Comparison of ENCODE assay signal across 14 mouse cellular contexts in the genomic region with DNA sequence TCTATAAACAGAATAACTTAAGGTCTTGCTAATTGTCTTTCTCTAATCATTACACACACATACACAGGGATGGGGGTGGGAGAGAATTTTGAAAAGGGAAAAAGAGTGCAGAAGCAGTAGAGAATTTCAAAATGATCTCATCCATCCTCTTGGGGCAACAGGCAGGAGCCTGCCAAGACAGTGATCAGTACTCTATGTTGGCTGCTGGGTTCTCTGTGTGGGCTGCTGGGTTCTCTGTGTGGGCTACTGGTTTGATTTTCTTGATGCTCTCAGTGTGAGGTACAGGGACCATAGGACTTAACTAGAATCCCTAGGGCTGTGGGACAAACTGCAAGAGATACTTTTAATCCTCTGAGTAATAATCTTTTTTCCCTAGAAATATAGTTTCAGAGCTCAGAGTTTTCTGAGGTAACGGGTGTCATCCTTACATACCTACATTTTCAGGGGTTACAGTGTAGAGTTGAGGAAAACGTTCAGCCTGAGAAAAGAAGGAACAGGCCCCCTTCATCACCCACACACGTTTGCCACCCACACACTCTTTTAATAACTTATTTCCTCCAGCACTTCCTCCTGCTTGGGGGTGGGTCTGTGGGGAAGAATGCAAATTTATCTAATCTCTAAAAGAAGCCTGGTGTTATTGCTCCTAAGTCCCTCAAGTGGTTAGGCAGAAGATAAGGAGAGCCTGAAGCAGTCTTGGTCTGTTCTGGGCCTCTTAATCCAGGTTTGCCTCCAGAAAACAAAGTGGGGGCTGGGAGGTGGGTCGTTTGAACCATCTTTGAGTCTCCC.
DNase-seq lines count a peak whose midpoint lies in the region; ATAC-seq lines count a peak whose summit lies in the region.
"Had no signal": no experiment of that assay in that cellular context is flagged by ENCODE, and none has a peak within 500 bp of the region (broad histone marks: within the 10 kb centered on the region; RNA-seq: fewer than 3 reads in every experiment).

No protein-coding gene starts in this region.

- H3K4me3 ChIP-seq in embryonic facial prominence, embryonic 10.5 days = no peak overlapping the region
- H3K4me3 ChIP-seq in liver, embryonic 15.5 days (replicated peaks) = no peak overlapping the region
- H3K4me3 ChIP-seq: erythroblast, embryonic 14.5 days; gastrocnemius, adult 2 months had no signal

- 27% methylated on average over 4 of the region's 4 CpGs for WGBS in embryonic facial prominence, embryonic 10.5 days
- 14% methylated on average over 4 of the region's 4 CpGs for whole genome bisulfite sequencing in liver, embryonic 15.5 days (ENCODE audit: insufficient replicate concordance)

- no peaks in the 10 kb centered on the region for H3K36me3 ChIP-seq in embryonic facial prominence, embryonic 10.5 days (replicated peaks)
- H3K36me3 ChIP-seq in liver, embryonic 15.5 days (replicated peaks) = no peaks in the 10 kb centered on the region

- H3K27ac ChIP-seq in embryonic facial prominence, embryonic 10.5 days (replicated peaks) = 0 out of 2 replicates have a peak overlapping the region, but pooled peaks have one; percentile 35
- peak overlapping the region; percentile 41; the same call in 1 of the 2 replicates for H3K27ac ChIP-seq in liver, embryonic 15.5 days (replicated peaks)
- H3K27ac ChIP-seq: gastrocnemius, adult 2 months had no signal

- peaks cover 19% of the 10 kb centered on the region for H3K4me1 ChIP-seq in embryonic facial prominence, embryonic 10.5 days
- H3K4me1 ChIP-seq in liver, embryonic 15.5 days (replicated peaks) = peaks cover 15% of the 10 kb centered on the region

- H3K27me3 ChIP-seq in embryonic facial prominence, embryonic 10.5 days (replicated peaks; ENCODE audit: low read depth, poor library complexity, severe bottlenecking) = no peaks in the 10 kb centered on the region; the same call in 1 of the 2 replicates
- H3K27me3 ChIP-seq in liver, embryonic 15.5 days = no peaks in the 10 kb centered on the region

- DNase-seq in frontal cortex, postnatal 25 days (ENCODE audit: low spot score in 2 of 2) = no peak
- DNase-seq in 3T3-L1 (ENCODE audit: low read depth, low spot score) = peak; percentile 10
- DNase-seq in embryonic facial prominence, embryonic 10.5 days (ENCODE audit: low spot score) = no peak
- no peak for DNase-seq in gastrocnemius, postnatal 14 days
- DNase-seq in ovary, adult 18-20 months (ENCODE audit: low spot score) = no peak
- no peak for DNase-seq in heart, postnatal 4 days
- DNase-seq: gastrocnemius, adult 2 months; heart, postnatal 36 days; kidney, postnatal 14 days; lung, postnatal 14 days; right cerebral cortex, adult 18-20 months had no signal

- no peak overlapping the region for H3K9ac ChIP-seq in liver, embryonic 15.5 days

- peak; percentile 95 for ATAC-seq in frontal cortex, adult (ENCODE audit: low TSS enrichment)
- peak; percentile 57; the same call in 1 of the 2 replicates for ATAC-seq in liver, embryonic 15.5 days (ENCODE audit: insufficient read depth)

- no peaks in the 10 kb centered on the region for H3K9me3 ChIP-seq in embryonic facial prominence, embryonic 10.5 days
- no peaks in the 10 kb centered on the region for H3K9me3 ChIP-seq in liver, embryonic 15.5 days (replicated peaks)

- no peak overlapping the region for H3K4me2 ChIP-seq in liver, embryonic 15.5 days

- intact Hi-C loops in gastrocnemius, postnatal 14 days (cut with DNase I; ENCODE audit: low total_unique reads) = no loop called here
